In genomic region chr3:152867654-152868525, GRCm38 (mm10) we compare ENCODE assay signal across 16 mouse cellular contexts.
DNase-seq lines count a peak whose midpoint lies in the region; ATAC-seq lines count a peak whose summit lies in the region.
"Had no signal": no experiment of that assay in that cellular context is flagged by ENCODE, and none has a peak within 500 bp of the region (broad histone marks: within the 10 kb centered on the region; RNA-seq: fewer than 3 reads in every experiment).

No protein-coding gene starts in this region.

- intact Hi-C loops in heart, postnatal 10 days (cut with DNase I) = no loop called here

- H3K4me3 ChIP-seq in heart, embryonic 11.5 days (ENCODE audit: low read depth, low read length) = no peak overlapping the region
- H3K4me3 ChIP-seq: embryonic facial prominence, embryonic 12.5 days; kidney, embryonic 15.5 days; myocyte had no signal

- H3K36me3 ChIP-seq in heart, embryonic 11.5 days (ENCODE audit: control insufficient read depth, insufficient read depth, low read length) = no peaks in the 10 kb centered on the region
- H3K36me3 ChIP-seq: embryonic facial prominence, embryonic 12.5 days; kidney, embryonic 15.5 days had no signal

- no peaks in the 10 kb centered on the region for H3K9me3 ChIP-seq in heart, embryonic 11.5 days (replicated peaks; ENCODE audit: control insufficient read depth, low read length)
- H3K9me3 ChIP-seq: embryonic facial prominence, embryonic 12.5 days; kidney, embryonic 15.5 days had no signal

- no peak overlapping the region for H3K4me2 ChIP-seq in heart, embryonic 11.5 days
- H3K4me2 ChIP-seq: embryonic facial prominence, embryonic 12.5 days; kidney, embryonic 15.5 days; liver, embryonic 11.5 days had no signal

- no peaks in the 10 kb centered on the region for H3K27me3 ChIP-seq in heart, embryonic 11.5 days (ENCODE audit: control insufficient read depth, insufficient read depth, low read length)
- H3K27me3 ChIP-seq: embryonic facial prominence, embryonic 12.5 days; kidney, embryonic 15.5 days had no signal

- H3K27ac ChIP-seq in heart, embryonic 11.5 days (ENCODE audit: low read depth, low read length) = 0 out of 2 replicates have a peak overlapping the region, but pooled peaks have one; percentile 15
- H3K27ac ChIP-seq: embryonic facial prominence, embryonic 12.5 days; kidney, embryonic 15.5 days had no signal

- 68% methylated on average over 12 of the region's 12 CpGs for WGBS in heart, embryonic 11.5 days (ENCODE audit: insufficient replicate concordance)

- DNase-seq in cerebellum, postnatal 10 days = peak; percentile 64 to 72
- DNase-seq in cerebellum, adult 8-10 months = no peak
- no peak for DNase-seq in heart, postnatal 10 days
- DNase-seq in right cerebral cortex, adult 18-20 months = peak; percentile 66
- no peak for DNase-seq in right cerebral cortex, postnatal 14 days
- peak; percentile 78 for DNase-seq in telencephalon, adult 2 months (ENCODE audit: low read depth, low spot score)
- DNase-seq in kidney, postnatal 4 days = no peak
- DNase-seq: B cell, adult 2 months; layer of hippocampus, postnatal 36 days; thymus, postnatal 25 days had no signal

- no peak overlapping the region for H3K9ac ChIP-seq in heart, embryonic 11.5 days (ENCODE audit: low read depth, low read length)
- H3K9ac ChIP-seq: embryonic facial prominence, embryonic 12.5 days; kidney, embryonic 15.5 days had no signal

- 0 out of 2 replicates have a peak, but pooled peaks cover 3% of the 10 kb centered on the region for H3K4me1 ChIP-seq in heart, embryonic 11.5 days (ENCODE audit: control insufficient read depth, insufficient read depth, low read length)
- H3K4me1 ChIP-seq: embryonic facial prominence, embryonic 12.5 days had no signal

- no peak; the same call in 1 of the 2 replicates for ATAC-seq in heart, embryonic 11.5 days (replicated peaks; ENCODE audit: insufficient number of reproducible peaks, low FRiP score, low TSS enrichment)
- ATAC-seq: activated CD4-positive, CD25-positive, alpha-beta regulatory T cell, adult 4 months had no signal

Comparison
In these comparisons a context has a peak if more than half of its experiments do, and no peak if none do; other contexts are left out.
1. DNase-seq: peak in cerebellum, postnatal 10 days (2 of 2), right cerebral cortex, adult 18-20 months (single experiment) and telencephalon, adult 2 months (single experiment); none in cerebellum, adult 8-10 months (single experiment), heart, postnatal 10 days (0 of 2), right cerebral cortex, postnatal 14 days (single experiment) and kidney, postnatal 4 days (0 of 2).